Comparison of ENCODE assay signal across 27 mouse cellular contexts in genomic region chr12:89986219-89986618, GRCm38 (mm10).
A peak's percentile ranks its signal among the peaks of the same experiment; 100 is the strongest.
DNase-seq lines count a peak whose midpoint lies in the region; ATAC-seq and TF ChIP-seq lines count a peak whose summit lies in the region.
"Had no signal": no experiment of that assay in that cellular context is flagged by ENCODE, and none has a peak within 500 bp of the region (broad histone marks: within the 10 kb centered on the region; RNA-seq: fewer than 3 reads in every experiment).

No protein-coding gene starts in this region.

- H3K4me1 ChIP-seq in hindbrain, postnatal 0 days (ENCODE audit: insufficient read depth, low read length) = no peaks in the 10 kb centered on the region
- H3K4me1 ChIP-seq: liver, embryonic 15.5 days had no signal

- no peak overlapping the region for H3K4me3 ChIP-seq in hindbrain, postnatal 0 days (ENCODE audit: low read length)
- H3K4me3 ChIP-seq: forebrain, embryonic 13.5 days; limb, embryonic 12.5 days; liver, embryonic 15.5 days; lung, embryonic 15.5 days; midbrain, embryonic 13.5 days had no signal

- peak; percentile 14 for DNase-seq in embryo, embryonic 10 days (ENCODE audit: low spot score)
- DNase-seq in embryo, embryonic 9.5 days (ENCODE audit: extremely low spot score) = no peak
- DNase-seq in retina, postnatal 1 day = peak; percentile 6
- no peak for DNase-seq in retina, embryonic 14.5 days (ENCODE audit: low spot score)
- peak; percentile 16 for DNase-seq in hindbrain, postnatal 0 days (ENCODE audit: low spot score)
- no peak for DNase-seq in ovary, postnatal 14 days (ENCODE audit: low spot score)
- no peak for DNase-seq in c-Kit-positive CD71-positive TER-119-positive erythroid progenitor cells, embryonic 14.5 days (ENCODE audit: low spot score)
- DNase-seq: adrenal gland, adult 8-10 months; cerebellum, adult 11 months; cerebellum, adult 9-11 months; gastrocnemius, postnatal 10 days; heart, adult 11 months; heart, postnatal 36 days; kidney, adult 11 months; kidney, postnatal 14 days; layer of hippocampus, adult 9-11 months; lung, postnatal 36 days; thymus, postnatal 4 days had no signal

- no peak for TF ChIP-seq CTCF in hindbrain, postnatal 0 days (IDR thresholded peaks at IDR 0.05; ENCODE audit: low read depth)

- H3K36me3 ChIP-seq in hindbrain, postnatal 0 days (ENCODE audit: insufficient read depth, low read length) = no peaks in the 10 kb centered on the region
- H3K36me3 ChIP-seq: limb, embryonic 12.5 days; liver, embryonic 15.5 days; lung, embryonic 15.5 days; midbrain, embryonic 13.5 days had no signal

- no peak overlapping the region for H3K27ac ChIP-seq in hindbrain, postnatal 0 days
- H3K27ac ChIP-seq: forebrain, embryonic 13.5 days; limb, embryonic 12.5 days; liver, embryonic 15.5 days; lung, embryonic 15.5 days; midbrain, embryonic 13.5 days had no signal

- no peaks in the 10 kb centered on the region for H3K27me3 ChIP-seq in hindbrain, postnatal 0 days (ENCODE audit: insufficient read depth, low read length)
- H3K27me3 ChIP-seq: CH12.LX; forebrain, embryonic 13.5 days; limb, embryonic 12.5 days; liver, embryonic 15.5 days; lung, embryonic 15.5 days; midbrain, embryonic 13.5 days had no signal

- ATAC-seq in hindbrain, postnatal 0 days = no peak
- no peak for ATAC-seq in megakaryocyte-erythroid progenitor cell, adult 5-6 weeks (replicated peaks; ENCODE audit: low FRiP score, low TSS enrichment, poor library complexity, severe bottlenecking)
- ATAC-seq: forebrain, embryonic 13.5 days; inflammation-experienced regulatory T-cells, adult 6 months; midbrain, embryonic 13.5 days had no signal

- no peak overlapping the region for H3K9ac ChIP-seq in hindbrain, postnatal 0 days (replicated peaks; ENCODE audit: low read length)
- H3K9ac ChIP-seq: forebrain, embryonic 13.5 days; limb, embryonic 12.5 days; liver, embryonic 15.5 days; lung, embryonic 15.5 days; midbrain, embryonic 13.5 days had no signal

- H3K4me2 ChIP-seq in hindbrain, postnatal 0 days (ENCODE audit: low read depth, low read length) = no peak overlapping the region
- H3K4me2 ChIP-seq: forebrain, embryonic 13.5 days; heart, embryonic 11.5 days; limb, embryonic 12.5 days; liver, embryonic 15.5 days; lung, embryonic 15.5 days; midbrain, embryonic 13.5 days had no signal

- 62% methylated on average over 6 of the region's 6 CpGs for WGBS in hindbrain, postnatal 0 days

- no peaks in the 10 kb centered on the region for H3K9me3 ChIP-seq in hindbrain, postnatal 0 days (ENCODE audit: low read length)
- H3K9me3 ChIP-seq: forebrain, embryonic 13.5 days; limb, embryonic 12.5 days; lung, embryonic 15.5 days; midbrain, embryonic 13.5 days had no signal

Comparison
In these comparisons a context has a peak if more than half of its experiments do, and no peak if none do; other contexts are left out.
1. DNase-seq: peak in embryo, embryonic 10 days (single experiment), retina, postnatal 1 day (single experiment) and hindbrain, postnatal 0 days (single experiment); none in embryo, embryonic 9.5 days (single experiment), retina, embryonic 14.5 days (single experiment), ovary, postnatal 14 days (single experiment) and c-Kit-positive CD71-positive TER-119-positive erythroid progenitor cells, embryonic 14.5 days (single experiment).